Mouse (Mus musculus): ENCODE results near the gene Cep170. TPM values are rescaled to one million over a fixed set of nuclear protein-coding genes. Genes with fewer than 3 reads are reported as not detected.

Gene Cep170
- total RNA-seq (2023): 10 to 100 TPM; 85.1 to 97.2 TPM

GRCm38 (mm10) chr1:176814036-176814420 is at the start of gene Cep170:
Gene Cep170, minus strand, starts transcription at chr1:176814067.

GRCm38 (mm10) chr1:176814591-176815062 is 760 bp upstream of the Cep170 start, which contains the start of gene Sdccag8:
Gene Sdccag8, plus strand, starts transcription at chr1:176814660.

Other genes with a start within 250 kb of the Cep170 start
- 10 to 100 TPM; 22.7 to 25.4 TPM for gene Sdccag8, start 593 bp upstream of the Cep170 start, total RNA-seq (2023)

All from B cell, adult 67 days (primary cell).